Mouse (Mus musculus) urinary bladder, postnatal 25 days (tissue): ENCODE measurements around the gene Igflr1.
A peak's percentile ranks its signal among the peaks of the same experiment; 100 is the strongest.

Experiments used
- DNase-seq: peaks from one replicate; pipeline ENCODE4 v3.0.0; 2022; ENCODE audit warnings: low spot score

Igflr1 gene

DNA sequence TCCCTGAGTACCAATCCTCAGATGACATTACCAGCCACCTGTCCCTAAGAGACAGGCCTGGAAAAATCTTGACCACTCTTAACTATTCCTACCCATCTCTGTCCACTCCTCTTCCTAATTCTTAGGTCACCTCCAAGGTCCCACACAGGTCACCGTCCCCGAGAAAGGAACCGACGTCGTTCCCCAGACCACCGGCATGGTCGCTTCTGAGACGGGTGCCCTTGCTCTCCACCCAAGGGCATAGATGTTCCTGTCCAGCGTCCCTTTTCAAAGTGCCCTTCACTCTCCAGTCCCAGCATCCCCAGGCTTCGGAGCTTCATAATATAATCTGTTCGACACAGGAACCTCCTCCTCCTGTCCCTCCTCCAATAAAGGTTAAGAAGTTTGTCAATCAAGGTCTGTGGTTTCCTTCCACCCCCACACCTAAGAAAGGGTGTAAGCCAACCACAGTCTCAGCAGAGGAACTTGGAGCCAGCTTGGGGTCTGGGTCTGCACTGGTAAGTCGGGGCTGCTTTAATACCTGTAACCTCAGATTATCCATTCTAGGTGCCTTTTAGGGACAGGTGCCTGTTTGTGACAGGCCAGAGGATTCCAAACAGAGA lies at the start of gene Igflr1:
TSS of gene Igflr1 (plus strand) at position 458 of the 602 bp plus-strand sequence.
- DNase-seq, result no peak

DNA sequence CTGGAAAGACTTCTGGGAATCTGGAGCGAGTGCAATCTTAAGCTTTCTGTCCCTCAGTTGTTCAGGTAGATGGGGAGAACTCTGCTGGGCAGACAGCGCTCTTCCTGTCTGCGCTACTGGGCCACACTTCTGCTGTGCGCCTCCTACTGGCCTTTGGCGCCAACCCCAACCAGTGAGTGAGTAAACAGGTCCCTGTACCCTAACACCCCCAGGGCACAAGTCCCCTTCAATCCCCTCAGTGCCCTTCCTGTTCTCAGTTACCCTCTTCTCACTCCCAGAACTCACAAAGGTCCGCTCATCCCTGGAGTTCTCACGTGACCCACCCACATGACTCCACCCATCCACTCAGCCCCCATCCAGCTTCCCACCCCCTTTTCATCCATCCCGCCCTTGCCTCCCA lies 46.9 kb upstream of the Igflr1 start:
- DNase-seq, result no peak

DNA sequence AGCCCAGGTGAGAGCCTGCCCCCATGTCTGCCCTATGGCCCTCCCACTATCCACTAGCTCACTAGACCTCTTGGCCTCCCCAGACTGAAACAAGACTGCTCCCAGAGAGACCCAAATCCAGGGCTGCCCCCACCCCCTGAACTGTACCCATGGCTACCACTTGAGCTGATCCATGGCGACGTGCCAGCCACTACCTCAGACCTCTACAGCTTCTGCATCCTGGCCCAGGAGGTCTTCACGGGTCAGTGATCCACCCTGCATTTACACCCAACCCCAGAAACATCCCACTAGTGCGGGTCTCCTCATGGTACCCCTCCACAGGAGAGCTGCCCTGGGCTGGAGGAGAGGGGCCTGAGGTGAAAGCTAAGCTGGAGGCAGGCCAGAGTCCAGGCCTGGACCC lies 44.8 kb upstream of the Igflr1 start:
- DNase-seq, result no peak

DNA sequence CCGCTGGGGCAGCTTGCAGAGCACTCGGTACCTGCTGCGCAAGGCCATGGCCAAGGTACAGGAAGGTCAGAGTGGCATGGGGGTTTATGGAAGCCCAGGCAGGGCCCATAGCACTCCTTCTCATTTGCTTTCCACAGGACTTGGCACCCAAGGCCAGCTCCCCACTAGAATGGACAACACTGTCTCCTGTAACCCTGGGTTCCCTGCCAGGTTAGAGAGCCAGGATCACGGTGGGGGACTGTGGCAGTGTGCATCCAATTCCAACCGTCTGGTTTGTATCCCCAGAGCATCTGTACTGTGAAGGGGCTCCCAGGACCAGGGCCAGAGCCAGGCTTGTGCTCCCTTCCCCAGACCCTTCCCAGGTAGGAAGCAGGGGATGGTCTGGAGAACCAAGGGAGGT lies 44.4 kb upstream of the Igflr1 start:
- no peak for DNase-seq

DNA sequence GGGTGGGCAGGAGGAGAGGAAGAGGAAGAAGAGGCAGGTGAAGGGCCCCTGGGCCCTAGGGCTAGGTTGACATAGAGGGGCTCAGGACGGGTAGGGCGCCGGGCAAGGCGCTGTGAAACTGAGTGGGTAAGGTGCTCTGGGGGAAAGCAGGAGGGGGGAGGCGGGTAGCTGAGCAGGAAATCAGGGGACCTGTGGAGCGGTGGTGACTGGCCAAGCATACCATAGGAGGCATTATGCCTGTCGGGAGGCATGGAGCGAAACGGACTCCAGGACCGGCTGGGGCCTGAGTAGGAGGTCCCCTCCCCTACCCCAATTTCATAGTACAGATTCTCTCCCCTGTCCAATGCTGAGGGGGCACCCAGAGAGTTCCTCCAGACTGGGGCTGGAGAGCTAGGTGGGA lies 42.4 kb upstream of the Igflr1 start:
- no peak for DNase-seq

DNA sequence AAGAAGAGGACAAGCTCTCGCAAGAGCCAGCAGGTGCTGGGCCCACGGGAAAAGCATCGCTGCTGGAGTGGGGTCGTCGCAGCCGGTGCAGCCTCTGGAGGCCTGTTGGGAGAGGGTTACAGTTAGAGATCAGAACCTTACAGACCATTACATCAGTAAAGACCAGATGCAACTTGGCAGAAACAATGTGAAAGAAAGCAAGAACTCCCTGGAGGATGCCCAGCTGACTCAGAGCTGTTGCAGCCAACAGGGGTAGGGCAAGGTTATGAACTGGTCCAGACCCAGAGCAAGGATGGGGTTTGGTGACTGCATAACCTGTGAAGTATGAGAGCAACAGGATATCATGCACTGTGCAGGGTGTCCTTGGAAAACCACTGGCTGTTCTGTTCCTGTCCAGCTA lies 40.7 kb upstream of the Igflr1 start:
- no peak for DNase-seq

DNA sequence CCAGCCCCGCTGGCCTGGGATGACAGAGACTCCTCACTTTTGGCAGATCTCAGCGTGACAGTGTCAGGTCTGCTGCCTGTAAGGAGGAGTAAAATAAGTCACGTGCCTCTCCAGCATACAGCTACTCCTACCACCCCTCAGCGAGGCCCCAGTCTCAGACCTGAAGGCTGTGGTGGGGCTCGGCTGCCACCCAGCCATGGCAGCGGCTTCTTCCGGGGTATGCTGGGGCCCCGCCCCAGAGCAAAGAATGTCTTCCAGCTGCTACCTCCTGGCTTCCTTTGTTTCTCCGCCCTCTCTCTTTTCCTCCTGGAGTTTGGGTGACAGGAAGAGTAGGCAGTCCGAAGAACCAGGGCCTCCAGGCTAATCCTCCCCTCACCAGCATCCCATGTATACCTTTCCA lies 39.3 kb upstream of the Igflr1 start:
- no peak for DNase-seq

DNA sequence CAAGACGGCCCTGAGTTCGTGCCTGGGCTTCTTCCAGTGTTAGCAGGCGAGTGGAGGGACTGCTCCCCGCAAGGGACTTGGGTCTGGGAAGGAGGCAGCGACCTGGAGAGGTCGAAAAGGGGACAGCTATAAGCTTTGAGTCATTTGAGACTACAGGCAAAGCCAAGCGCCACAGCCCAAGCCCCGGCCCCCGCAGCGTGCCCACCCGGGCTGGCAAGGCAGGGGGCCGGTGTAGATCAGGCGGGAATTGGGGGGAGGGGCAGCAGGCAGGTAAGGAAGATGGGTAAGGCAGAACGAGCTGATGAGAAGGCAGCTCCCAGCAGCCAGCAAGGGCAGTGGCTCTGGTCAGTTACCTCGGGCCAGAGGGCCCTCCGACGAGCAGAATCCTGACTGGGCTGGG lies 38.8 kb upstream of the Igflr1 start:
- DNase-seq, result no peak

DNA sequence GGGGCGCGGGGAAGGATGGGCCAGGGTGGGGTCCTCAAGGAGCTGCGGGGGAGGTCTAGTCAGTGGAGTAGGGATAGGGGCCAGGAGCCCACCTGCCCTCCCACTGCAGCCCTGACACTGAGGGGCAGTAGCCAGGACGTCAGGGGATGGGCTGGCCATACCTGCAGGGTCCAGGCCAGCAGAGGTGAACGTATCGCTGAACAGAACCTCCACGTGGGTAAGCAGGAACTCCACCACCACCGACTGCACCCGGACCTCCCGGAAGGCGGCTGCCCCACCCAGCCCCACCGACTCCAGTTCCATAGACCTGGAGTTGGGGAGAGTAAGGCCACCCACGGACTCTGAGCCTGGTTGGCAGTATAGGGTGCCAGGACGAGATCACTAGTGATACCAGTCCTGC lies 38.2 kb upstream of the Igflr1 start:
- DNase-seq, result no peak

DNA sequence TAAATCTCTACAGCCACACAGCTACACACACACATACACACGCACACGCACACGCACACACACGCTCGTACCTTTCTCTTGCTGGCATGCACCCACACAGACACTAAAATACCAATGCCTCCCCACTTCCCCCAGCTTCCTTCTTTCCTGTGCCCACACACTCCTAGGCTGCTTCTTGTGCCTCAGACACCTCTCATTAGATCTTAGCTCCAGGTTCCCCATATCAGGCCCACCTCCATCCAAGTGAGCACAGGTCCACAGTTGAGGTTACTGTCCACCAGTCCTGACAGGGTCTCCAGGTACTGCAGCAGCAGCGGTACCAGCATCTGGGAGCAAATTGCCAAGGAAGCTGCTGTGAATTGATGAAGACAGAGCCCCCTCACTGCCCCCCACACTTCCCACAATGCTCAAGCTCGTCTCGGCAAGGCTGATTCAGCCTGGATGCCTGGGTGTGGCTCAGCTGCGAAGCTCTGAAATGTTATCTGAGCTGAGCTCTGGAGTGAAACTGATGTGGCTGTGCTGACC lies 33.9 kb upstream of the Igflr1 start:
- DNase-seq, result no peak

DNA sequence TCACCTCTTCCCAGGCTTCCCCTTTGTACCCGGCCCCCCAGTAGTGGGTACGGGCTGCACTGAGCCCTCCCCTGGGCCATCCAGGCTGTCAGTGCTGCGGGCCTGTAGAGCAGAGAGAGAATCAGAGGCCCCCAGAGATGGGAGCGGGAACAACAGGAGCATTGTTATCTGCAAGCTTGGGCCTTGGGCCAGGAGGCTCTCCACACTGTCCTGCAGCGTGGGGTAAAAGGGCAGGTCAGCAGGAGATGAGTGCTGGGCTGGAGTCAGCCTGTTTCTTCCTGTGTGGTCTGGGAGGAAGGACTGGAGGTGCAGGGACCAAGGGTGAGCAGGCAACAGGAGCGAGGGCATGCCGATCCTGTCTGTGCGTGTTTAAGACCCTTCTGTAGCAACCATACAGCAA lies 32.3 kb upstream of the Igflr1 start:
- DNase-seq, result no peak

DNA sequence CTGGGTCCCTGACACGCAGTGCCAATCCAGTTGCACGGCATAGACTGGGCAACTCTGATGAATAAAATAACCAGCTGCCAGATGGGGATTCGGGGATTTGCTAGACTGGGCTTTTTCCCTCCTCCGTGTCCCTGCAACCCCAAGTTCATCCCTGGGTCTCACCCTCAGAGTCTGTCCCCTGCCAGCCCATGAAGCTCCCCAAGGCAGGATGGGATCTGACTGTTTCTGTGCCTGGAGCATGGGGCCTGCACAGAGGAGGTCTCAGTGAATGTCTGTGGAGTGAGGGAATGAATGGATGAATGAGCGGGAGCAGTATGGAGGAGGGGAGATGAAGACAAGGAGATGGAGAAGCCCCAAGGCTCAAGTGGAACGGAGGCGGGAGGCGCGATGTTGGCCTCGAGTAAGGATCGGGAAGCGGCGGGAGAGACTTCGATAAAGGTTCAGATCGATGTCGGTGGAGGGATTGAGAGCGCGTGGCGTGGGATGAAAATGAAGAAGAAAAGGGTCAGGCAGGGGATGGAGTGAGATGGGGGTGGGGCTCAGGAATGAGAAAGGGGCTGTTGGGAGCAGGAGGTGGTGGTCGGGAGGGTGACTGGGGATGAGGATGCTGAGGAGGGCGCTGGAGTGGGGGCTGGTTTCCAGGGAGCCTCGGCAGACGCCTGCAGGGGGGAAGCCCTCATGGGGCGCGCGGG lies 31.1 kb upstream of the Igflr1 start:
- DNase-seq, result no peak

DNA sequence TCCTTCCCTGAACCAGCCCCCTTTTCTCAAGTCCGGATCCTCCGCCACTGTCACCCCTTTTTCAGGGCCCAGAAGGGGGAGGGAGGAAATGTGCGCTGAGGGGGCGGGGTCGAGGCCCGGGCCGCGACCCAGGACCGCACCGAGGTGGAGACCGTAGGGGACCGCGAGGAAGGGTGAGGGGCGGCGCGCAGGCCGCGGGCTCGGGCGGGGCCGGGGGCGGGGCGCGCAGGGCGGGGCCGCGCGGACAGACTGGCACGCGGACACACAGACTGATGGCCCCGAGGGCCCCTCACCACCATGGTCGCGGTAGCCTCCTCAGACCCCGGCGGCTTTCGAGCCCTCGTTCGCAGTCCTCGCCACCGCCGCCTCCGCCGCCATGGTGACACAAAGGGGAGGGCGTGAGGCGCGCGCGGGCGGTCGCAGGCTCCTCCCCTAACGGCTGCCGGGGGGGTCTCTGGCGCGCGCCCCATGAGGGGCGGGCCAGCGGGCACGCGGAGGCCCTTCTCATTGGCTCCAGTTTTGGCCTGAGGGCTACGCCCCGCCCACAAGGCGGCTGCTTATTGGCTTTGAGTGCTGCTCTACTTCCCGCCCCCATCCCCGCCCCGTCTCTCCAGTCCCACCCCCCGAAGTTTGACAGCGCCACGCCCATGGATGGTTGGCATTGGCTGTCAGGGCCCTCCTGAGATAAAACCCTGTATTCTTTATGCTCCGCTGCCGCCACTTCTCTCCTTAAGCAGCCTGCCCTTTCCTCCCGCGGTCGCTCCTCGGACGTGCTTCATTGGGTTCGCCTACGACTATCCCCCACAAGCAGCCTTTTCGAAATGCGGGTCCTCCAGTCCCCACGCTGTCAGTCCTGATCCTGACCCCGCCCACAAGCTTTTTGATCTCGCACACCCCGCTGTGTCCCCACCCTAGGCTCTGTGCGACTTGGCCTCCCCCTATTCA lies 30.3 kb upstream of the Igflr1 start, which contains the start of gene Arhgap33:
TSS of gene Arhgap33 (minus strand) at position 428 of the 945 bp plus-strand sequence.
- peak; percentile 88 for DNase-seq

DNA sequence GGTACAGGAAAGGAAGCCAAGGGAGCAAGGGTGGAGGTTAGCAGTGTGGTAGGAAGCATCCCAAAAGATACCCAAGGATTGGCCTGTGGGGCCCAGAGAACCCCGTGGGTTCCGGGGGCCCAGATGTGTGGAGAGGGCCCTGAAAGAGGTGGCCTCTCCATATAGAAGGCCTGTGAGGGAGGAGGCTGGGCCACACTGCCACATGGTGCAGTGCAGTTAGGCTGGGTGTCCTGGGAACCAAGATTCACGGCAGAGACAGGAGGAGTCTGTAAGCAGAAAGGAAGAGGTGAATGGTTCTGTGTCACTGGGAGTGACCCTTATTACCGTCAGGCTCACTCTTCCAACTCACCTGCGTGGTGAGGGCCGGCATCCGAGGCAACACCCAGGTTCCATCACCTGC lies 24.7 kb upstream of the Igflr1 start:
- DNase-seq, result no peak

DNA sequence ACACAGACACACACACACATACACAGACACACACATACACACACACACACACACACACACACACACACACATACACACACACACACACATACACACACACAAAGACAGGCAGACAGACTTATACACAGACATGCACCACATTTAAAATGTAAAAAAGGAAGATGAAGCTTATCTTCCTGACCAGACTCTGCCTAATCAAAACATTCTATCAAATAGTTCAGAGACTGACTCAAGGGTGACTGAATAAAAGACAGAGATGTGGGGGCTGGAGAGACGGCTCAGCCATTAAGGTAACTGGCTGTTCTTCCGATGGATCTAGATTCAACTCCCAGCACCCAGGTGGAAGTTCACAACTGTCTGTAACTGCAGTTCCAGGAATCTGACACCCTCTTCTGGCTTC lies 20.9 kb upstream of the Igflr1 start:
- DNase-seq, result no peak

DNA sequence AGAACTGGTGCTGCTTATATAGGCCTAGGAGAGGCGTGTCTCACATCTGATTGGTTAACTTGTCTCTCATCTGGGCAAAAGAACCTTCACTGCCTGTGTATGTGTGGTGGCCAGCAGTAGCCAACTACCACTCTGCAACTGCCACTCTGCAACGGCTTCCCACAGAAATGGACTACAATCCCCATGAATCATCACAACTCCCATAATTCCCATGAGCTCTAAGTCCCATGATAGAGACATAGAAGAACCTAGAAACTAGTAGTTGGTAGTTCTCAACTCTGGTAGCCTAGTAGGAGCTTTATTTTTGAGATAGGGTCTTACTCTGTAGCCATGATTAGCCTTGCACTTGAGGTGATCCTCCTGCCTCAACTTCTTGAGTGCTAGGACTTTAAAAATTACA lies 15.3 kb upstream of the Igflr1 start:
- DNase-seq, result no peak

DNA sequence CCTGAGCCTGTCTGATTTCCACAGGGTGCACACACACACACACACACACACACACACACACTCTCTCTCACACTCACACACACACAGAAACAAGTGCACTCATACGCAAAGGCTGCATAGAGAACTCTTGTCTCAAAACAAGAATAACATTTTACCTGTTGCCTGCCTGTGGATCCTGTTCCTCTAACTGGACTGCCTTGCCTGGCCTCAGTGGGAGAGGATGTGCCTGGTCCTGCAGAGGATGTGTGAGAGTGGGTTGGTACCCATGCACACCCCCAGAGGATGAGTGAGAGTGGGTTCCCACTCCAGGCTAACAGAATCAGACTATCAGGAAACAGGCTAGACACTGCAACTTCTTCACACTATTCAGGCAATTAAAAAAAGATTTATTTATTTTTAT lies 14.6 kb upstream of the Igflr1 start:
- no peak for DNase-seq

DNA sequence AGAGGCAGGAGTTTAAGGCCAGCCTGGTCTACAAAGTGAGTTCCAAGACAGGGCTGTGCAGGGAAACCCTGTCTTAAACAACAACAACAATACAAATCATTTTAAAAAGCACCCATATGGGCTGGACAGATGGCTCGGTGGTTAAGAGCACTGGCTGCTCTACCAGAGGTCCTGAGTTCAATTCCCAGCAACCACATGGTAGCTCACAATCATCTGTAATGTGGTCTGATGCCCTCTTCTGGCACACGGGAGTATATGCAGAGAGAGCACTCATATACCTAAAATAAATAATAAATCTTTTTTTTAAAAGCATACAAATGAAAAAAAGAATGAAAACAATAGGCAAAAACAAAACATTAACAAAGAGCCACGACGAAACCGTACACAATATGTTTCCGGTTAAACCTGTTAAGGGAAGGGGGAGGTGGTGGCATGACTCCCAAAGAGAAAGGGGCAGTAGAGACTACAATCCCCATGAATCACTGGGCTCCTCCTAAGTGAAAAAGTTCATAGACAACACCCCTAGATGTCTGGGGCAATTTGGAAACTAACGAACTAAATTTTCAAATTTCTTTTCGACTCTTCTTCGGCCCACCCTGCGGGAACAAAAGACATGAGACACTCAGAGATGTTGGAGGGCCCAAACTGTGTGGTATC lies 13.7 kb upstream of the Igflr1 start:
- no peak for DNase-seq

DNA sequence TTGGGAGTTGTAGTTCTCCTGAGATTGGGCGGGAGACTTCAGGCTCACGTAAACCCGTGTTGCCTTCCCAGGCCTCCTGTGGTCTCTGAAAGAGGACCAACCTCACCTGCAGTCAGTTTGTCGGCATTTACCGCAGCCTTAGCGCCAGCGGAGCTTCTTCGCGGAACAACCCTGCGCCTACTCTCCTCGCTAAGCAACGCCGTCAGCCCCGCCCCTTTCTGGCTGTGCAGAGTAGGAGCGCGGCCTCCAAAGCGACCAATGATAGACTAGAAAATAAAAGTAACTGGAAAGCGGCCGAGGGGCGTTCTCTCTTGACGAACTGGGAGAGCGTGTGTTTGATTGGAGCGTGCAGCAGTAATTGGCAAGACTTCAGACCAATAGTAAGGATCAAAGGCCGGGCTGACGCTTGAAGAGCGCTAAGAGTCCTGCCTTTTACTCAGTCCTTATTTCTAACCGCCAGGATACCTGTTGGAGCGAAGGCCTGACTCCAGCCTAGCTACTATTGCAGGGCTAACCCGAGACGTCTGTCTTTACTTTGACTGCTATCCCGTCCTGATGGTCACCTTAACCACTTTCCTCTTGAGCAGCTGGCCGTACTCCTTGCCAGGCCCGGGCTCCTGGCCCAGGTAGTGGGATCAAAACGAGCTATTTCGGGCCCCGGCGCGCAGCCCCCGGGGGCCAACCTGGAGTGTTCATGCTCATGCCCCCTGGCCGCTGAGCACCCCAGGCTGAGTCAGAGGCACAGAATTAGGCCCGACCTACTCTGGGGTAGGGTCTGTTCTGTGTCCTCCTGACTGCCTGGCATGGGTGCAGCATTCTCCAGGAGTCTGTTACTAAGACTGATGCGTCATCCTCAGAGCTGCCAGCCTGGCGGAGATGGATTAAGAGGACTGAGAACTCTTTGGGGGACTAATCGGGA lies 12.9 kb upstream of the Igflr1 start, which contains the start of the genes Hspb6 and Proser3:
TSS of gene Hspb6 (plus strand) at position 77 of the 919 bp plus-strand sequence.
TSS of gene Proser3 (minus strand) at position 198 of the 919 bp plus-strand sequence.
- DNase-seq, result peak; percentile 91

DNA sequence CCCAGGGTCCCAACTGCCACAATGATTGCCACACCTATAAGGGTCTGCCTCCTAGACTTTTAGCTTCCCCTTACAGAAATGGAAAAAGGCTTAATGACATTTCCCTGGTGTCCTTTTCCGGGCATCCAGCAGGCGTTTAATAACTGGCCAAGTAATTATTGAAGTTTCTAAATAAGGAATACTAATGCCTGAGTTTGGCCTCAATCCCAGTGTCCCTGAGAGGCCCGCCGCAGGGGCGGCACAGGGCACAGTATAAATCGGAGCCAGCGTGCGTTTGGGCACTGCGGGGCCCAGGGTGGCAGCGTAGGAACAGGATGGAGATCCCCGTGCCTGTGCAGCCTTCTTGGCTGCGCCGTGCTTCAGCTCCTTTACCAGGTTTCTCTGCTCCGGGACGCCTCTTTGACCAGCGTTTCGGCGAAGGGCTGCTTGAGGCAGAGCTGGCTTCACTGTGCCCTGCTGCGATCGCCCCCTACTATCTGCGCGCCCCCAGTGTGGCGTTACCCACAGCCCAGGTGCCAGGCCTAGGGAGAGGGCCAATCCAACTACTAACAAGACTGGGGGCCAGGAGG lies 12.1 kb upstream of the Igflr1 start:
- no peak for DNase-seq
